Mouse (Mus musculus): ENCODE measurements around the gene Ankrd31. TPM values are rescaled to one million over a fixed set of nuclear protein-coding genes. Genes with fewer than 3 reads are reported as not detected.
"Not testable (repeated sequence)": the region's sequence is repeated elsewhere in the genome, so short reads cannot be mapped to it uniquely, and the experiment has no call there.

The Ankrd31 gene
- polyA plus RNA-seq, 1 experiment from 2014 or later, result not detected

DNA sequence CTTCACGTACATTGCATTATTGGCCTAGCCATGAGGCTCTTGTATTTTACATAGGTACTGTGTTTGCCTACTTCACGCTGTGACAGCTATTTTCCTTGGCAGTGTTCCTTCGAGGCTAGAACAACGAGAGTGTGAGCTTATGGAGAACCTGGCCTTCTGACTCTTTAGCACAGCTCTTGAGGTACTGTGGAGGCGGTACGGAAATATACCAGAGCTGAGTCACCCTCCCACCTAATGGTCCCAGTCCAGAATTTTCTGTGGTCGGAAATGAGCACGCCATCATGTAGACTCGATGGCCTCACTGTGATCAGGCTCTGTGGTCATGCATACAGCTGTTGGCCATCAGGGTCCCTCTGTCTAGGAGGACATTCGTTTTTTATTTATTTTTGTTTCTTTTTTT is 191.6 kb downstream of the Ankrd31 start:
- Histone ChIP-seq H3K27me3 (ENCODE audit: control insufficient read depth, insufficient read depth, low read length) (no peaks in the 10 kb centered on the region), H3K9me3 (replicated peaks; ENCODE audit: control insufficient read depth, low read length) (no peaks in the 10 kb centered on the region), H3K4me1 (ENCODE audit: control insufficient read depth, insufficient read depth, low read length) (peaks cover 3% of the 10 kb centered on the region; the same call in 1 of the 2 replicates), H3K4me2 (no peak overlapping the region), H3K27ac (ENCODE audit: low read depth, low read length) (no peak overlapping the region), H3K9ac (ENCODE audit: low read depth, low read length) (no peak overlapping the region), H3K36me3 (ENCODE audit: control insufficient read depth, insufficient read depth, low read length) (no peaks in the 10 kb centered on the region), H3K4me3 (ENCODE audit: low read depth, low read length) (no peak overlapping the region)
- ATAC-seq (replicated peaks; ENCODE audit: insufficient number of reproducible peaks, low FRiP score, low TSS enrichment), result no peak
- WGBS (ENCODE audit: insufficient replicate concordance), result 75% methylated on average over 10 of the region's 10 CpGs

DNA sequence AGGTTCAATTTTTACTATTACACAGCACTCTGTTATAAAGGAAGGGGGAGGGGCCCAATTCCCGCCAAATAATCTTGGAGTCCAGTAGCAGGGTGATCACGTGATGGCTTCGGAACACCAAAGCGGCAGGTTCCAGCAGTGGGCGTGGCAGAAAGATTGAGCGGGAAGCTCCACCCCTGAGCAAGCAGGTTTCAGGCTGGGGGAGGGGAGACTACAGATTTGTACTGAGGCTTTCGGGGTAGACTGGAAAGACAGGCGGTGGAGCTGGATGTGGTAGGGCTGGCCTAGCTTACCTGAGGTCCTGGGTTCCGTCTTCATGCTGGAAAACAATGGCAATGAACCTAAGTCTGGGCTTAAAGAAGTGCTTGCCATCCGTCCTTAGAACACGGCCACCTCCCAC is 193.4 kb downstream of the Ankrd31 start:
- not testable (repeated sequence) for H3K4me2 ChIP-seq; ATAC-seq (replicated peaks; ENCODE audit: insufficient number of reproducible peaks, low FRiP score, low TSS enrichment); H3K36me3 ChIP-seq (ENCODE audit: control insufficient read depth, insufficient read depth, low read length); H3K27me3 ChIP-seq (ENCODE audit: control insufficient read depth, insufficient read depth, low read length); H3K9me3 ChIP-seq (replicated peaks; ENCODE audit: control insufficient read depth, low read length); H3K9ac ChIP-seq (ENCODE audit: low read depth, low read length); H3K4me3 ChIP-seq (ENCODE audit: low read depth, low read length); H3K27ac ChIP-seq (ENCODE audit: low read depth, low read length); H3K4me1 ChIP-seq (ENCODE audit: control insufficient read depth, insufficient read depth, low read length)
- WGBS (ENCODE audit: insufficient replicate concordance), result 72% methylated on average over 11 of the region's 11 CpGs

DNA sequence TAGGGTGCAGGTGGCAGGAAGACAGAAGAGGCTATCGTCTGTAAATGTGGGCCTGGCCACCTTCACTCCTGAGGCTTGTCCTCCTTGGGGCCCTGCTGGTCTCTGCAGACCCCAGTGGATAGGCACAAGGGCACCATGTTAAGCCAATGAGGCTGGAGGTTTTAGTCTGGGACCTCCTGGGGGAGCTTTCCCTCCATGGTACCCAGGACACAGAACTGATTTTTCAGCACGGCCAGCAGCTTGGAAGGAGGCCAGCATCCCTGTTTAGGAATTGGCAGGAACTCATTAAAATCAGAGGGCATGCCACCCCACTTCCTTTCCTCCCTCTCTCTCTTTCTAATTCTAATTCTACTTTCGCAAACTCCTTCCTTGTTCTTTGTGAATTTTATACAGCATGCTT is 195.5 kb downstream of the Ankrd31 start:
- Histone ChIP-seq H3K4me3 (ENCODE audit: low read depth, low read length) (no peak overlapping the region), H3K9me3 (replicated peaks; ENCODE audit: control insufficient read depth, low read length) (no peaks in the 10 kb centered on the region), H3K4me1 (ENCODE audit: control insufficient read depth, insufficient read depth, low read length) (peaks cover 3% of the 10 kb centered on the region; the same call in 1 of the 2 replicates), H3K9ac (ENCODE audit: low read depth, low read length) (no peak overlapping the region), H3K4me2 (no peak overlapping the region), H3K27me3 (ENCODE audit: control insufficient read depth, insufficient read depth, low read length) (no peaks in the 10 kb centered on the region), H3K27ac (ENCODE audit: low read depth, low read length) (no peak overlapping the region), H3K36me3 (ENCODE audit: control insufficient read depth, insufficient read depth, low read length) (no peaks in the 10 kb centered on the region)
- no peak for ATAC-seq (replicated peaks; ENCODE audit: insufficient number of reproducible peaks, low FRiP score, low TSS enrichment)
- WGBS (ENCODE audit: insufficient replicate concordance), result 57% methylated on average over 3 of the region's 3 CpGs

DNA sequence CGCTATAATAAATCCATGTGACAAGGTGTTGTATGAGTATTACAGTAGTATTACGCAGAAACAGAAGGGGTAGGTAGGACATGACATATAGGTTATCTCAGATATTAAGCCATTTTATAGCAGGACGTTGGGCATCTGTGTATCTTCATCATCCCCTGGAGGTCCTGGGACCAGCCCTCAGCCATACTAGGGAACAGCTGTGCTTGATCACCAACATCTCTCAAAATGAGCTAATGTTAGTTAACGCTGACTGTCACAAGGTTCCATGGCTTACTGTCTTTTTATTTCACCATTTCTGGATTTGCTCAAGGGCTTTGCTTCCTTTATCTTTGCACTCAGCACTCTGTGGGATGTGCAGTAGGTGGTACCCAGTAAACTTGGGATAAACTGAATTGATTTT is 197.7 kb downstream of the Ankrd31 start:
- Histone ChIP-seq H3K4me1 (ENCODE audit: control insufficient read depth, insufficient read depth, low read length) (peaks cover 3% of the 10 kb centered on the region; the same call in 1 of the 2 replicates), H3K9me3 (replicated peaks; ENCODE audit: control insufficient read depth, low read length) (no peaks in the 10 kb centered on the region), H3K36me3 (ENCODE audit: control insufficient read depth, insufficient read depth, low read length) (no peaks in the 10 kb centered on the region), H3K27ac (ENCODE audit: low read depth, low read length) (no peak overlapping the region), H3K4me2 (no peak overlapping the region), H3K9ac (ENCODE audit: low read depth, low read length) (no peak overlapping the region), H3K4me3 (ENCODE audit: low read depth, low read length) (no peak overlapping the region), H3K27me3 (ENCODE audit: control insufficient read depth, insufficient read depth, low read length) (no peaks in the 10 kb centered on the region)
- whole genome bisulfite sequencing (ENCODE audit: insufficient replicate concordance), result 80% methylated on average over 4 of the region's 4 CpGs
- ATAC-seq (replicated peaks; ENCODE audit: insufficient number of reproducible peaks, low FRiP score, low TSS enrichment), result no peak

DNA sequence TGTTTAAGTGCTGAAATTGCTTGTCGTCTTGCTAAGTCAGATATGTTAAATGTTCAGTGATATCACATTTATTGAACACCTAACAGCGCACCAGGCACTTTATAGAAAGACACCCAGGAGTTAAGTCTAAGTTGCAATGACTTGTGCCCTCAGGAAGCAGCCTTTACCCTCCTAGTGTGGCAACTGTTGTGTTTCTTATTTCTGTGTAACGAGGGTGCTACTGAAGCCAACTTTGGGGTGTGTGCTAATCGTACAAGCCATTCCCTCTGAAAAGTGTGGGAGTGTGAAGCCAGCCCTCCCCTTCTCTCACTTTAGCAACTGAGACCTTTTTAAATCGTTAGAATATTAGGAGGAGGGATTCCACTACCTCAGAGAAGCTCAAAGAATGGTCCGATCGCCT is 199.7 kb downstream of the Ankrd31 start:
- H3K4me2 ChIP-seq, result no peak overlapping the region
- H3K9ac ChIP-seq (ENCODE audit: low read depth, low read length), result no peak overlapping the region
- peaks cover 3% of the 10 kb centered on the region; the same call in 1 of the 2 replicates for H3K4me1 ChIP-seq (ENCODE audit: control insufficient read depth, insufficient read depth, low read length)
- no peaks in the 10 kb centered on the region for H3K36me3 ChIP-seq (ENCODE audit: control insufficient read depth, insufficient read depth, low read length)
- 77% methylated on average over 7 of the region's 7 CpGs for WGBS (ENCODE audit: insufficient replicate concordance)
- H3K27me3 ChIP-seq (ENCODE audit: control insufficient read depth, insufficient read depth, low read length), result no peaks in the 10 kb centered on the region
- no peak for ATAC-seq (replicated peaks; ENCODE audit: insufficient number of reproducible peaks, low FRiP score, low TSS enrichment)
- no peak overlapping the region for H3K27ac ChIP-seq (ENCODE audit: low read depth, low read length)
- no peak overlapping the region for H3K4me3 ChIP-seq (ENCODE audit: low read depth, low read length)
- no peaks in the 10 kb centered on the region for H3K9me3 ChIP-seq (replicated peaks; ENCODE audit: control insufficient read depth, low read length)

DNA sequence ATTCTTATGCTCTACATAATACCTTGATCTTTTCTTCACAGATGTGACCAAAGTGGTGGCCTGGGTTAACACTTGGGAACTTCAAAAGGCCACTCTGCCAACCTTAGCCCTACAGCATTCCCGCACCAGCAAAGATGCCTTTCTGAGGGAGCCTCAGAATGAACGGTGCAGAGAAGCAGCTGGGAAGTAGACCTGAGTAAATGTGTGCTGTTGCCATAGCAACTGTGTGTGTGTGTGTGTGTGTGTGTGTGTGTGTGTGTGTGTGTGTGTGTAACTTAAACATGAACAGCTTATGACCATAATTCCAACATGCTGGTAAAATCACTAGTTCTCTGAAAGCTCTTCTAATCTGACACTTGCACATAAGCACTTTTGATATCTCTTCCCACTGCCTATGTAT is 203.8 kb downstream of the Ankrd31 start:
- no peaks in the 10 kb centered on the region for H3K4me1 ChIP-seq (ENCODE audit: control insufficient read depth, insufficient read depth, low read length)
- no peak overlapping the region for H3K9ac ChIP-seq (ENCODE audit: low read depth, low read length)
- H3K27me3 ChIP-seq (ENCODE audit: control insufficient read depth, insufficient read depth, low read length), result no peaks in the 10 kb centered on the region
- no peak overlapping the region for H3K4me3 ChIP-seq (ENCODE audit: low read depth, low read length)
- no peaks in the 10 kb centered on the region for H3K36me3 ChIP-seq (ENCODE audit: control insufficient read depth, insufficient read depth, low read length)
- H3K4me2 ChIP-seq, result no peak overlapping the region
- no peak overlapping the region for H3K27ac ChIP-seq (ENCODE audit: low read depth, low read length)
- ATAC-seq (replicated peaks; ENCODE audit: insufficient number of reproducible peaks, low FRiP score, low TSS enrichment), result no peak
- no peaks in the 10 kb centered on the region for H3K9me3 ChIP-seq (replicated peaks; ENCODE audit: control insufficient read depth, low read length)
- WGBS (ENCODE audit: insufficient replicate concordance), result 71% methylated on average over 2 of the region's 2 CpGs

DNA sequence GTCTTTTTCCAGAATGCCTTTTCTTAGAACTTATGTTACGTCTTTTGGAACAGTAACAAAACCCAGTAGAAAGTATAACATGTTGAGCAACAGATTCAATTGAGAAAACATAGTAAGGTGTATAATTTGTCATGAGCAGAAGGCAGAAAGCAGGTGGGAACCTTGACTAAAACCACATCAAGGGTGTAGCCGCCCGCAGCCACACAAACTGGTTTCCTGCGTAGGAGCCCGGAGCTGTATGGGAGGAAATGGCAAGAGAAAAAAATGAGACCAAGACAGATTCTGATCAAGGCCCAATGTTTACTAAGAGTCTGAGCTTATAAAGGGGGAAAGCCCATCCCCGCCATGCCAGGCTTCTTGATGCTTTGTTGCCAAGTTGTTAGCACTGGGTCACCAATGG is 208.4 kb downstream of the Ankrd31 start:
- Histone ChIP-seq H3K27me3 (ENCODE audit: control insufficient read depth, insufficient read depth, low read length) (no peaks in the 10 kb centered on the region), H3K9ac (ENCODE audit: low read depth, low read length) (no peak overlapping the region), H3K4me1 (ENCODE audit: control insufficient read depth, insufficient read depth, low read length) (no peaks in the 10 kb centered on the region), H3K27ac (ENCODE audit: low read depth, low read length) (no peak overlapping the region), H3K9me3 (replicated peaks; ENCODE audit: control insufficient read depth, low read length) (no peaks in the 10 kb centered on the region), H3K4me3 (ENCODE audit: low read depth, low read length) (no peak overlapping the region), H3K36me3 (ENCODE audit: control insufficient read depth, insufficient read depth, low read length) (no peaks in the 10 kb centered on the region), H3K4me2 (no peak overlapping the region)
- ATAC-seq (replicated peaks; ENCODE audit: insufficient number of reproducible peaks, low FRiP score, low TSS enrichment), result no peak
- WGBS (ENCODE audit: insufficient replicate concordance), result 75% methylated on average over 6 of the region's 6 CpGs

Other genes with a start within 250 kb of the Ankrd31 start
- 5.8 and 7.6 TPM in 2 replicates for gene Polk, start 205.7 kb upstream of the Ankrd31 start, polyA plus RNA-seq (2014; fragmentation: Nextera tagmentation; extraction: Ambion mirVana)
- 8.2 and 10.1 TPM in 2 replicates for gene Col4a3bp, start 205.7 kb upstream of the Ankrd31 start, polyA plus RNA-seq (2014; fragmentation: Nextera tagmentation; extraction: Ambion mirVana)
- gene Hmgcr, start 77.3 kb upstream of the Ankrd31 start, polyA plus RNA-seq (2014; fragmentation: Nextera tagmentation; extraction: Ambion mirVana), result 51.3 and 69.5 TPM in 2 replicates
- 0.34 and 0.61 TPM in 2 replicates for gene Gcnt4, start 176.4 kb downstream of the Ankrd31 start, polyA plus RNA-seq (2014; fragmentation: Nextera tagmentation; extraction: Ambion mirVana)